Mouse (Mus musculus) G1E-ER4 (cell line): Measurements from ENCODE around the gene Gm21304. TPM values are rescaled to one million over a fixed set of nuclear protein-coding genes. Genes with fewer than 3 reads are reported as not detected.
"Not testable (repeated sequence)": the region's sequence is repeated elsewhere in the genome, so short reads cannot be mapped to it uniquely, and the experiment has no call there.

ENCODE experiments used
- GATA1 ChIP-seq: IDR thresholded peaks from one replicate; pipeline ENCODE4 v1.8.0; 2012; ENCODE audit warnings: low read length, inconsistent platforms
- polyA plus RNA-seq: library from polyadenylated mRNA; stranded (reverse); fragments of >175 nt; gene quantifications from 2 replicates; pipeline ENCODE4 v1.2.3, GENCODE M21; 2012

Gene Gm21304
- not detected in 2 replicates for polyA plus RNA-seq

GRCm38 (mm10) chr10:104168215-104168614, at the start of gene Gm21304:
Gene Gm21304, plus strand, starts transcription at chr10:104168515.
- not testable (repeated sequence) for TF ChIP-seq GATA1

- TF ChIP-seq GATA1 = not testable (repeated sequence)
Measured at GRCm38 (mm10) chr10:104142687-104143086, 25.6 kb upstream of the Gm21304 start, which contains the start of gene Gm21293. Gene Gm21293, plus strand, starts transcription at chr10:104142987.

GRCm38 (mm10) chr10:104151197-104151596, 17.1 kb upstream of the Gm21304 start, which contains the start of gene Gm6763:
Gene Gm6763, plus strand, starts transcription at chr10:104151497.
- TF ChIP-seq GATA1 = not testable (repeated sequence)

- TF ChIP-seq GATA1 = not testable (repeated sequence)
Measured at GRCm38 (mm10) chr10:104159706-104160105, 8.6 kb upstream of the Gm21304 start, which contains the start of gene Gm8764. Gene Gm8764, plus strand, starts transcription at chr10:104160006.

GRCm38 (mm10) chr10:104176724-104177123, 8.4 kb downstream of the Gm21304 start, which contains the start of gene Gm21312:
Gene Gm21312, plus strand, starts transcription at chr10:104177024.
- not testable (repeated sequence) for TF ChIP-seq GATA1

GRCm38 (mm10) chr10:104185233-104185632, 16.9 kb downstream of the Gm21304 start, which contains the start of gene Gm20765:
Gene Gm20765, plus strand, starts transcription at chr10:104185533.
- not testable (repeated sequence) for TF ChIP-seq GATA1

- not testable (repeated sequence) for TF ChIP-seq GATA1
Measured at GRCm38 (mm10) chr10:104193742-104194141, 25.4 kb downstream of the Gm21304 start, which contains the start of gene Gm4340. Gene Gm4340, plus strand, starts transcription at chr10:104194042.

- TF ChIP-seq GATA1 = no peak
Measured at GRCm38 (mm10) chr10:104209655-104210054, 41.3 kb downstream of the Gm21304 start.

- TF ChIP-seq GATA1 = no peak
Measured at GRCm38 (mm10) chr10:104210268-104210990, 42.1 kb downstream of the Gm21304 start.

GRCm38 (mm10) chr10:104214527-104214926, 46.2 kb downstream of the Gm21304 start:
- no peak for TF ChIP-seq GATA1

Other genes starting within 250 kb of the Gm21304 start
- gene Gm21293, start 25.5 kb upstream of the Gm21304 start, polyA plus RNA-seq = not detected in 2 replicates
- not detected in 2 replicates for gene Gm6763, start 17.0 kb upstream of the Gm21304 start, polyA plus RNA-seq
- not detected in 2 replicates for gene Gm8764, start 8.5 kb upstream of the Gm21304 start, polyA plus RNA-seq
- not detected in 2 replicates for gene Gm21312, start 8.5 kb downstream of the Gm21304 start, polyA plus RNA-seq
- gene Gm20765, start 17.0 kb downstream of the Gm21304 start, polyA plus RNA-seq = not detected in 2 replicates
- not detected in 2 replicates for gene Gm4340, start 25.5 kb downstream of the Gm21304 start, polyA plus RNA-seq